Mouse (Mus musculus) urinary bladder, adult 18-20 months (tissue): Measurements from ENCODE around the gene Fzd10.

ENCODE experiments used
- DNase-seq, 2 experiments: peaks; one replicate each; pipeline ENCODE4 v3.0.0; 2022; ENCODE audit warnings: low spot score in 2 of 2, mixed read lengths in 2 of 2

The Fzd10 gene

GRCm38 (mm10) chr5:128600072-128601021, at the start of gene Fzd10:
Gene Fzd10 (plus strand): TSS chr5:128600844.
- peak; percentile 59 to 67 for DNase-seq

DNA sequence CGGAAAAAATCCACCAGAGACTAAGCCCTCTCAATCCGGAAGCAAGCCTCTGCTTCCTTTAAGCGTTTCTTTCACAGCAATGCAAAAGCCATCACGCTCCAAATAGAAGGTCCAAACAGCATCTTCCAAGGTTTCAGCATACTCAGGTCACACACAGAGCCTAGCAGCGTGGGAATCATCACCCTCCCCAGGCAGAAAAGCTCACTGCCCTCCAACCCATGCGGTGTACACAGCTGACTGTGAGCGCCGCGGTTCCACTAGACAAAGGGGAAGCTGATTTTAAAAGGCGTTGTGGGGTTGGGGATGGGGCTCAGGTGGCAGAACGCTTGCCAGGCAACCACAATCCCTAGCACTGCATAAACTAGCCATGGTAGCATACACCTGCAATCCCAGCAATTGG, 49.2 kb upstream of the Fzd10 start:
- DNase-seq = no peak

- DNase-seq = no peak
These were observed 48.3 kb upstream of the Fzd10 start for GRCm38 (mm10) chr5:128552136-128552890.

DNA sequence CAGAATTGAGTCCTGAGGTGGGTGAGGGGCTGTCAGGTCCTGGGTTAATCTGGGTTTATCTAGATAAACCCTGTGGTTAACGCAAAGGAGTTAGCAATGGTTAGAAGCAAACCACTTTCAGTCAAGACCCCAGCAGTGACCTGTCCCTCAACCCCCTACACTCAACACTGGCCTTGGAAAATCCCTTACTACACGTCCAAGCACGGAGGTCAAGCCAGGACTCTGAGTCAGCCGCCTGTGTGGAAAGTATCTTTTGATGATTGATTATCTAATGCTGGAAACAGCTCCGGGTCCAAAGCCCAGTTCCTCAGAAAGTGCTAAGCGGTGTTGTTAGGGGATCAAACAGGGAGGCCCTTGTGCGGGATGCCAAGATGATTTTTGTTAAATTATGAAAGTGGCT, 42.5 kb upstream of the Fzd10 start:
- DNase-seq = peak in 1 of 2 experiments; percentile 23

DNA sequence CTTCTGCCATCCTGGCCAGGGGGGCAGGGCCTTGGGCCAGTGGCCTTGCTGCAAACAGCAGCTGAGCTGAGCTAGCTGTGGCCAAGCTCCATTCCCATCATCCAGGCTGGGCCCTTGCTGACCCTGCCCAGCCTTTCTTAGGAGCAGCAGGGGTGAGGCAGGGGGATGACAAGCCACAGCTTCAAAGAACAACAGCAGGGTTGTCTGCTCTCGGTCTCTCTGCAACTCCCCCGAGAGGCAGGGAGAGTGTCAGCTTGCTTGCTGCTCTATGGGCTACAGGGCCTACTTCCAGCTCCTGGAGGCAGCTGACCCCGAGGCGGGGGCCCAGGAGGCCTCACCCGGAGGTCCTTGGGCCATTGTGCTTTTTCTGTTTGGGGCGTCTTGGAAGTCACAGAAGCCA, 33.3 kb upstream of the Fzd10 start:
- no peak for DNase-seq

GRCm38 (mm10) chr5:128568970-128569369, 31.7 kb upstream of the Fzd10 start:
- DNase-seq = no peak

GRCm38 (mm10) chr5:128570091-128570490, 30.6 kb upstream of the Fzd10 start:
- no peak for DNase-seq

GRCm38 (mm10) chr5:128570848-128571247, 29.8 kb upstream of the Fzd10 start:
- no peak for DNase-seq

DNA sequence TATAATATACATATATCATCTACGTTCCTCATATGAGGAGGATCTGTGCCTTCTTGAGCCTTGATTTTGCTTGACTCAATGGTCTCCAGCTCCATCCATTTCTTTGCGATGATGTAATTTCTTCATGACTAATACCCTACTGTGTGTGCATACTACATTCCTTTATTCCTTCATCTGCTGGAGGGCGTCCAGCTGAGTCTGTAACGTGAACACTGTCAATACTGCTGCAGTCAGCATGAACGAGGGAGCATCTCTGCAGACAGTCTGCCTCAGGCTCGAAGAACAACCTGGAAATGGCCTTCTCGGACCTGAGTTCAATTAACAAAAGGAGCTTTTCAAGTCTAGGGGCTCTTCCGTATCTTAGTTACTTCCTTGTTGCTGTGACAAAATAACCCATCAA, 28.9 kb upstream of the Fzd10 start:
- DNase-seq = no peak

GRCm38 (mm10) chr5:128575997-128576579, 24.6 kb upstream of the Fzd10 start:
- DNase-seq = no peak

DNA sequence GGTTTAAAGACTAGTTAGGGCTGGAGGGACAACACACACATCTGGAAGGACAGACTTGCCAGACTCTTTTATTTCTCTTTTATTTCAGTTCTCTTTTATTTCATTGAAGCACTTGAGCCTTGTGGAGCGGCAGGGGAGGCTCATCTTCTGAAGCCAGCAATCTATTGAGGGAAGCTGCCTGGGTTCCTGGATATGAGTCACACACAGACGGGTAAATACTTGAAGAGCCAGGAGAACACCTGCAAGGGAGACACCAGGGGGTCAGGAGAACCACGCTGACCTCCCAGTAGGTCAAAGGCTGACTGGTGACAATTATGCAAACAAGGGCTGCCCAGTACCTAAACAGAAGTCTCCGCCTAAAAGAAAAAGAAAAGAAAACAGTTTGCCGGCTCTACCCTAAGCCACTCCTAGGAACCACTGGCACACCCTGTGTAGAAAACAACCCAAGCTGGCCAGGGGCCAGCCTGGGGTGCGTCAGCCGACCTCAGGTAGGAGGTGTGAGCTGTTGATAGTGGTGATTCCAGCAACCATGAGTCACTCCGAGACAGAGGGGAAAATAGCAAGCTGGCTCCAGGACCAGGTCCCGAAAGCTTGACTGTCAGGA, 21.5 kb upstream of the Fzd10 start:
- peak; percentile 65 to 84 for DNase-seq

- DNase-seq = no peak
These were observed 19.7 kb upstream of the Fzd10 start for GRCm38 (mm10) chr5:128580931-128581330.

DNA sequence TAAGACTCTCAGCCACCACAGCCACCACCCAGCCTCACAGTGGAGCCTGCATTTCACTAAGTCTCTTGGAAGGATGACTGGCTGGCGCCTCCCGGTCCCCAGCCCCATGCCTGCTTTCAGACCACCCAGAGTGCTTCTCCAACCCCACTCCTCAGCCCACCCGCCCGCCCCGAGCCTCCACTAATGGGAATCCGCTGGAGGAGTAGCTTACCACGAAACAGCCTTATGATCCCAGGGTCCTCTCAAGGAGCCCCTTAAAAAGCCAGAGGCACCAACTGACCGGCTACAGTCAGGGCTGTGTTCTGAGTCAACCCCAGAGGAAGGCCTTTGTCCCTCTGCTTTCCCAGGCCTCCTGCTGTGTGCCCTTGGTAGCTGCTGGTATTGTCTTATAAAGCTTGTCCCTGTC, 19.1 kb upstream of the Fzd10 start:
- no peak for DNase-seq

- DNase-seq = no peak
These were observed 11.4 kb upstream of the Fzd10 start for GRCm38 (mm10) chr5:128589231-128589630.

DNA sequence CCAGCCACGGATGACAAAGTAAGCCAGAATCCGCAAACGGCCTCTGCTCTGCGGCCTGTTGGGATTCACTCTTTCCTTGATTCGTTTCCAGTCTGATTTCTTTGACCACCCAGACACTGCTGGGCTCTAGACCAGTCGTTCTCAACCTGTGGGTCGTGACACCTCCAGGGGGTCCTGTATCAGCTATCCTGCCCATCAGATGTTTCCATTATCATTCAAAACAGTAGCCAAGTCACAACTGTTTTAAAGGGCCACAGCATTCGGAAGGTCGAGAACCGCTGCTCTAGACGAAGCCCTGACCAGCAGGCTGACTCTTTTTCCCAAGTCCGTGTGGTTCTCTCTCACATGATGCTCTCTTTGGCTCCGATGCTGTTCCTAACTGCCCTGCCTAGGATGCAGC, 7.2 kb upstream of the Fzd10 start:
- no peak for DNase-seq

- no peak for DNase-seq
These were observed 3.8 kb upstream of the Fzd10 start for GRCm38 (mm10) chr5:128596813-128597212.

DNA sequence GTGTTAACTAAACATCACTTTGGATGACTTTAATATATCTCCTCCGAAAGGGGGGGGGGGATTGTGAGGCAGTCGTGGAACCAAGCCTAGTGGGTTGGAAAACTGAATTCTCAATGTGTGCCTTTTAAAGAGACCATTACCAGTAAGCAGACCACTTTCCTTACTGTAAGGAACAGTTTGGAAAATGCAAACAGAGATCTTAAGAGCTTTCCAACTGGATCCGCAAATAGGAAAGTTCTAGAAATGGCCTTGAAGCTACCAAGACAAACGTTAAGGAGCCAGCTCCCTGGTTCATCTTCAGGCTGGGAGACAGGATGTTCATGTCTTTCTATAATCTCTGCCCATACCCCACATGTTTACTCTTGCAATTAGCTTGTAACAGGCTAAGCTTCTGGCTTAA, 3.3 kb upstream of the Fzd10 start:
- no peak for DNase-seq

GRCm38 (mm10) chr5:128598191-128598720, 2.4 kb upstream of the Fzd10 start:
- no peak for DNase-seq

DNA sequence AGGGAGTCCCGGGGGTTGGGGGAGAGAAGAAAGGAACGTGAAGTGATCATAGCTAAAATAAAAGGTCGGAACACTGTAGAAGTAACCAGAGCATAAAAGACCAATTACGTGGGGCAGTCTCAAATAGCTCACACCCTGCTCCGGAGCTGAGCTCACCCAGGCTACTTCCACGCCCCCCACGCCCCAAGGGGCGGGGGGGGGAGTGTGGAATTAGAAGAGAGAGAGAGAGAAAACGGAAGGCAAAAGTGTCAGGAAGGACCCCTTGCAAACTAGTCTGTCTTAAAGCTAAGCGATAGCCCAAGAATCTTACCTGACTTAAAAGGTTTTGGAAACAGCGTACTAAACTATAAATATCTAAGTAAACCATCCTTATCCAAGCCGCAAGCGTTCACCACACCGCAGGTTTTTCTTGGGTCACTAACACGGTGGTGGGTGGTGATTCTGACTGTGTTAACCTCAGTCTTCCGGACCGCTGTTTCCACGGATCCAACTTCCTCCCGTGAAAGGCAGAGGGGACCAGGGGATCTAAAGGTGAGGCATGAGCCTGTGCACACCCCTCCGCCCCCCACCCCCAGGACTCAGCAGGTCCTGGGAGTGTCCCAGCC, 1.8 kb upstream of the Fzd10 start:
- DNase-seq = no peak

DNA sequence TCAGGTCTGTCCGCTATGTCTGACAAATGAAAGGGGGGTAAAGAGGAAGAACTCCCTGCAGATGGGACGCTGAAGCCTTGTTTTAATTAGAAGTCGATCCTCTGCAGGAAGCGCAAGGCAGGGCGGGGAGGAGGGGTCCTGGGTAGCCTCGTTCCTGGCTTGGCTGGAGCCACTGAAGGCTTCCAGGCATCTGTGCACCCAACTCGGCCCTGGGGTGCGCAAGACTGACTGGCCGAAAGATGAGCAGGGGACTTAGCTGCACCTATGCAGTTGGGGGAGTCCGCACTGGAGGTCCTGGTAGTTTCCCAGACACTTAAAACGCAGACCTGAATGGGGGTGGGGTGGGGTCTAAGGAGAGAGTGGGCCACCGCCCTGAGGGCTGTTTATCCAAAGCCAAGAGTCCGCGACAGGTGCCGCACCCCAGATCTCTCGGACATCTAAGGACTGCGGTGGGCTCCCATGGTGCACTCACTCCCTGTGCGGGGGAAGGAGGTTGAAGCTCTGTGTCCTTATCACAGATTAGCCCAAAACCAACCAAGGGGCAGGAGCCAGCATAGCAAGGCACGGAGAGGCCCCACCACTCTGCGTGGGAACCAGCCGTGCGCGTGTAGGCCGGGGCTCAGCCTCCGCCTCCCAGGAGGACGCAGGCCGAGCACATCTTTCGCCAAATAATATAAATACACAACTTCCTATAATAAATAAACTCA, 1.1 kb upstream of the Fzd10 start:
- no peak for DNase-seq
